Mouse (Mus musculus): ENCODE measurements around the gene Cenph.
A peak's percentile ranks its signal among the peaks of the same experiment; 100 is the strongest.
"Not testable (repeated sequence)": the region's sequence is repeated elsewhere in the genome, so short reads cannot be mapped to it uniquely, and the experiment has no call there.

Gene Cenph

DNA sequence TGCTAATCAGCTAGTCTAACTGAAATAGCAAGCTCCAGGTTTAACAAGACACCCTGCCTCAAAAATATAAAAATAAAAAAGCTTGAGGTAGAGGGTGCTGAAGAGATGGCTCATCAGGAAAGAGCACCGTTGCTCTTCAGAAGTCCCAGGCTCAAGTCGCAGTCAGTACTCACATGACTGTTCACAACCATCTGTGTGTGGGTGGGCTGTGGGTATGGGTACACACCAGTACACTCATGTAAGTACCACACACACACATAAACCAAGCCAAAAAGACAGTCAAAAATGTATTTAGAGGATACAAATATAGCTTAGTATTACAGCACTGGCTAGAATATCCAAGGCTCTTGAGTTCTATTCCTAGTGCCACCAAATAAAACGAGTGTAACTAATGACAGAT is 29.6 kb downstream of the Cenph start:
- DNase-seq (ENCODE audit: low spot score in 2 of 2) = no peak

DNA sequence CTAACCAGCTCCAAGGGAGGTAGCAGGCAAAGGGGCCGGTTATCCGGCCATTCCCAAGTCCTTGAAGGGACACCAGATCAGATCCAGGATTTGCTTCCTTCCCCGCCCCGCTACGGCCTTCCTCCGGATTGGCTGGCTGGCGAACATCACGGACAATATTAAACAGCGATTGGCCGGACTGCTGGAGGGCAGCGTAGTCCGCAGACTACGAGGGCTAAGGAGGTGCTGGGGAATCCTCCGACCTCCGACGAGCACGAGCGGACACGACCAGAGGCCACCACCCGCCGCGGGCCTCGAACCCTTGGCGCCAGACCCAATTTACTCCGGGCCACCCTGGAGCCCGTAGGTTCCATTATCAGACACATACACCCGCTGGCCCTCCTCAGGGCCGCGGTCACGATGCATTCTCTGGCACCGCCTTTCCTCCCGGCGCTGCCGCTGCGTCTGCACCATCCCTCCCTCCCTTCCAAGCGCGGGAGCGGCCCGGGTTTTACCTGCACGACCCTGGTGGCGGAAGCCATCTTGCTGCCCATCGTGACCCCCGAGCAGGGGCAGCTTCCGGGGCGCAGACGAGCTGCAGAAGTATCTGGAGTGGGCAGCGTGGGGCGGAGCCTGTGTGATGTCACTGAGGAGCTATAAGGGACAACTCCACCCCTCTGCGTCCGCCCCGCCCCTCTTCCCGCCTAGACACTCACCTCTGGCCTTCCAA is 31.5 kb downstream of the Cenph start, which contains the start of gene Mrps36:
Gene Mrps36 (minus strand): TSS at position 624 of the 709 bp plus-strand sequence.
- DNase-seq (ENCODE audit: low spot score in 2 of 2) = peak; percentile 94 to 97

DNA sequence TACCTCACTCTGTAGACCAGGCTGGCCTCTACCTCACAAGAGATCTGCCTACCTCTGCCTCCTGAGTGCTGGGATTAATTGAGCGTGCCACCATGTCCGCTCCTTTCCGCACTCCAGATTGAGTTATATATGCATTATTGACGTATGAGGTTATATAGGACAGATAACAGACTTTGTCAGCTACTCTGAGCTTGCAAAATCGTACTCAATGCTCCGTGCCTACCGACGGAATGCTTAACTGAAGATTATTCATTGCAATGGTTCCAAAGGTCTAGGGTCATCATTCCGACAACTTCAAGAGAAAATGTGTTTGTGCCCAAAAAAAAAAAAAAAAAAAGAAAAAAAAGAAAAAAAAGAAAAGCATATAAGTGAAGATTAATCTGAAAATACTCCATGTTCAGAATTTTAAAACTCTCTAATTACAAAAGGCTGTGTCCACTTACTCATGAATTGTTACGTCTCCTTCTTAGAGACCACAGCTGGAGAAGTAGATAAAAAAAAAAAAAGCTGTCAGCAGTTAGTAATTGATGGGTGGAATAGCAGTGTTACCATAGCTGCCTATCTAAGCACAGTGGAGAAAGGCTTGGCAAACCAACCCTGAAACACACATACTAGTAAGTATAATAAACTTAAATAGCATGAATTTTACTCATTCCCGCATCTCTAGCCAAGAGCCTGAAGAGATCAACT is 32.2 kb downstream of the Cenph start:
- no peak for DNase-seq (ENCODE audit: low spot score in 2 of 2)

DNA sequence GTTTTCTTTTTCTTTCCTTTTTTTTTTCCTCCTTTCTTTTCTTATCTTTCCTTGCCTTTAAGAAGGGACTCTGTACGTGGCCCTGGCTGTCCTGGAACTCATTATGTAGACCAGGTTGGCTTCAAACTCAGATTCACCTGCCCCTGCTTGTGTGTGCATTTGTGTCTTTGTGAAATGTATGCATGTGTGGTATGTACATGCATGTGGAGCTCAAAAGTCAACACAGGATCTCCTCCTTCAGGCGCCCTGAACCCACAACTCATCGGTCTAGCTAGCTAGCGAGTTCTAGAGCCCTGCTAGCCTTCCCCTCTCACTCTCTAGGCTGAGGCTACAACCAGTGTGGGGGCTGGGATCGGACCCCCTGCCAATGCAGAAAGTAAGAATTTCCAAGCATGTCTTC is 32.9 kb downstream of the Cenph start:
- DNase-seq (ENCODE audit: low spot score in 2 of 2) = peak in 1 of 2 experiments; percentile 19

DNA sequence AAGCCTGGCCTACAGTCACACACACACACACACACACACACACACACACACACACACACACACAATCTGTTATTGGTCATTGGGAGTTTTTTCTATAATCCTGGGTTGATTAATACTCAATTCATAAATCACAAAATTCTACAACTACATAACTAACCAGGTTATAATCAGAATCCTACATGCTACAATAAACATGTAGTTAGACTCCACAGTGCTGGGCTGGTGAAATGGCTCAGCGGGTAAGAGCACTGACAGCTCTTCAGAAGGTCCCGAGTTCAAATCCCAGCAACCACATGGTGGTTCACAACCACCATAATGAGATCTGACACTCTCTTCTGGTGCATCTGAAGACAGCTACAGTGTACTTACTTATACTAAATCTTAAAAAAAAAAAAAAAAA is 42.9 kb downstream of the Cenph start:
- no peak for DNase-seq (ENCODE audit: low spot score in 2 of 2)

DNA sequence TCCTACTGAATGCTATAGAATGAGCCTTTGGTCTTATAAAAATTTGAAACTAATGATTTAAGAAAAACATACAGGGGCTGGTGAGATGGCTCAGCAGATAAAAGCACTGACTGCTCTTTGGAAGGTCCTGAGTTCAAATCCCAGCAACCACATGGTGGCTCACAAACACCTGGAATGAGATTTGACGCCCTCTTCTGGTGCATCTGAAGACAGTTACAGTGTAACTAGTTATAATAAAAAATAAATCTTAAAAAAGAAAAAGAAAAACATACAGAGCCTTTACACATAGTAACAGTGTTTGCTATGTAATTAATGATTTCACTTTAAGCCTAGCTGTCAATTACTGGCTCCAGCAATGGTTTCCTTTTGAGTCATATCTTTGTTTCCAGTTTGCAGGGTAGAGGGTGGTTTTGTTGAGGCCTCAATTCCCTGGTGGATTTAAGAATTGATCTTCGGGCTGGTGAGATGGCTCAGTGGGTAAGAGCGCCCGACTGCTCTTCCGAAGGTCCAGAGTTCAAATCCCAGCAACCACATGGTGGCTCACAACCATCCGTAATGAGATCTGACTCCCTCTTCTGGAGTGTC is 44.1 kb downstream of the Cenph start:
- DNase-seq (ENCODE audit: low spot score in 2 of 2) = not testable (repeated sequence)

DNA sequence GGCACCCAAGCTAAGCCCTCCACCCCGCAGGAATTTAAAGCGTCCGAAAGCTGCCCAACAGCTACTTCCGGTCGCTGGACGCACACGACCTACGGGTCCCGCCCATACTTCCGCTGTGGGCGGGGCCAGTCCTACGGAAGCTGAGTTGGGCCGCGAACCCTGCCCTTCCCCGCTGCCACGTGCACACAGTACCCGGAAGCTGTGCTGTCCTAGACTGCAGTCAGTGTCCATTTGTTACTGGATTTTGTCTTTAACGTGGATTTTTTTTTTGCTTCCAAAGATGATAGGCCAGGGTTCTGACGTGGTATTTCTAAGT is 44.9 kb downstream of the Cenph start, which contains the start of gene Cdk7:
Gene Cdk7 (minus strand): TSS at position 79 of the 316 bp plus-strand sequence.
- peak; percentile 87 to 95 for DNase-seq (ENCODE audit: low spot score in 2 of 2)

DNA sequence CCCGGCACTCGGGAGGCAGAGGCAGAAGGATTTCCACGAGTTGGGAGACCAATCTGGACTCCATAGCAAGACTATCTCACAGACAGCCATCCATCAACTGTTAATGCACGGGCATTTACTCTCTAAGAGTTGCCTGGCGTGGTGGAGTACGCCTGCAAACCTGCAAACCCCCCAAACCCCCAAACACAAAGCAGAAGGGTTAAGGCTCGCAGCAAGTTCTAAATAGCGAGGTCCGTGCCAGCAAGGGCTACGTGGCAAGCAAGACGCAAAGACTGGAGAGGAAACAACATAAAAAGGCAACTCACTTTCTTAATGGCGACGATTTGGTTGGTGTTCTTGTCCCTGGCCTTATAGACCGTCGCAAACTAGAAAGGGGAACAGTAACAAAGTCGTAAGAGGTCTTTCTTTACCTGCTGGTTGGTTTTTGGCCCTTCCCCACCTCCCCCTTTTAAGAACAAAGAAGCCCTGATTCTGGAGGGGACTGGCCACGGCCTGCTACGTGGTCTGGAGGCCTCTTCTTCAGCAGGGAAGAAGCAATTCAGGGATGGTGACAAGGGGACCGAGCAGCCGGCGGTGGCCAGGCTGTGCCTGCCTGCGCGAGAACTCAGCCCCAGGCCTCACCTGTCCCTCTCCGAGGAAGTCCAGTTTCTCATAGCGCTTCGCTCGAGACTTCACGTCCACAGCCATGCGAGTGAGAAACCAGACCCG is 45.4 kb downstream of the Cenph start:
- DNase-seq (ENCODE audit: low spot score in 2 of 2) = peak; percentile 25 to 31

DNA sequence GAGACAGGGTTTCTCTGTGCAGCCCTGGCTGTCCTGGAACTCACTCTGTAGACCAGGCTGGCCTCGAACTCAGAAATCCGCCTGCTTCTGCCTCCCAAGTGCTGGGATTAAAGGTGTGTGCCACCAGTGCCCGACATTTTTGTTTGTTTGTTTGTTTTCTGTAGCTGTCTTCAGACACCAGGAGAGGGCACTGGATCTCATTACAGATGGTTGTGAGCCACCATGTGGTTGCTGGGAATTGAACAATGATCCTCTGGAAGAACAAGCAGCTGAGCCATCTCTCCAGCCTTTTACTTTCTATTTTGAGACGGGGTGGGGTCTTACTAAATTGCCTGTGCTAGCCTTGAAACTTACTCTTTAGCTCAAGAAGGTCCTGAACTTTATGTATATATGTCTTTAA is 47.2 kb downstream of the Cenph start:
- DNase-seq (ENCODE audit: low spot score in 2 of 2) = not testable (repeated sequence)

DNA sequence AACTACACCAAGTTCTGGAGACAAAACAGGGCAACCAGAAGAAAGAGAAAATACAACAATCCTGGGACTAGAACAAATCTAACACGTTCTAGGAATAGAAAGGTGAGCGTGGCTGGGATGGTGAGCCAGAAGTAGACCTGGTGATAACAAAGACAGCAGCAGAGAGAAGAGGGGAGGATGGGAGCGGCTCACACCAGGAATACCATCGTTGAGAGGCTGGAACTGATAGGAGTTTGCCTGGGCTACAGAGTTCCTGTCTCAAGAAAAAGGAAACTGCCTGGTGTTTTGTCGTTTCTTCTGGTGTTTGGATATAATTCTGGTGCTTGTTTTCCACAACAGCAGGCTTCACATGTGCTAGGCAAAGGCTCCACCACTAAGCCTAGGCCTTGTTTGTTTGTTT is 47.6 kb downstream of the Cenph start:
- DNase-seq (ENCODE audit: low spot score in 2 of 2) = no peak

DNA sequence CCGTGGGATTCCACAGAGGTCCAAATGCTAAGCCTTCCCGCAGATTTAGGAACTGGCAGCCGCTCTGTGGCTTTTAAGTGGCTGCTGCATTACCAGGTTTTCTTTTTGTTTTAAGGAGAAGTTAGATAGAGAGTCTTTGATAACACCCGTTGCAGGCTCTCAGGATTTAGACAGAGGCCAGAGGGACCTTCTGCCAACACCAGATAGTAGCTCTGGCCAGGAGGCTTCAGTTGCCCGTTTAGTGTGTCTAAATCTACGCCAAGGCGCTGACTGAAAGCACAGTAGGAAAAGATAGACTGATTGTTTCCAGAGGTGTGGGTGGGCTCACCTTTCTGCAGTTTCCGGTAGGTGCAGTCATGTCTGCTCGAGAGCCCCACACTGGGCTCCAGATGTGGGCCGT is 50.5 kb downstream of the Cenph start:
- DNase-seq (ENCODE audit: low spot score in 2 of 2) = no peak

DNA sequence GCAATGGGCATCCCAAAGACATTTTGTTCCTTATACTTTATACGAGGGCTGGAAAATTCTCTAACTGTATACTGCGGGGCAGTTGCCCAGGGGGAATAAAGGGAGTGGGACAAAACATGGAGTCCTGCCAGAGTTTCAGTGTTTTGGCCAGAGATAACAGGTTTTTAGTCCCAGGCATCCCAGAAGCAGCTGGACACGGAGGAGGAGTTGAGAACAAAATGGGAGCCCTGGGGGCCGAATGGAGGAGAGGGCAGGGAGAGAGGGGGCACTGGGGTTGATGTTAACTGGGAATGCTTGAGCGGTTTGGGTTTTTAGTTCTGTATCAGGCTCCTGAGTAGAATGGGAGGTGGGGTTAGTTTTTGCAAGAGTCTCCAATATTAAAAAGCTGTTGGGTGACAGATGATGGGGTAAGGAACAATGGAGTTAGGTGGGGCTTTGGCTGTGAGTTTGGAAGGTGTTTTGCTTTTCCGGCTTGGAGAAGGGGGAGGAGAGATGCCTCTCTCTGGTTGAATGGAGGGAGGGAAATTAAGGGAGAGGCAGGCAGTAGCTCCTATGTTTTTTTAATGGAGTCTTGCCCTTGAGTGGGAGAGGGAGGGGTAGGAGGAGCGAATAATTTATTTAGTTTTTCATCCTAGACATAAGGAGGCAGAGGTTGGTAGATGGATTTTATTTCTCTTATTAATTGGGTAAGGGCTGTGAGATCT is 51.5 kb downstream of the Cenph start:
- no peak for DNase-seq (ENCODE audit: low spot score in 2 of 2)

DNA sequence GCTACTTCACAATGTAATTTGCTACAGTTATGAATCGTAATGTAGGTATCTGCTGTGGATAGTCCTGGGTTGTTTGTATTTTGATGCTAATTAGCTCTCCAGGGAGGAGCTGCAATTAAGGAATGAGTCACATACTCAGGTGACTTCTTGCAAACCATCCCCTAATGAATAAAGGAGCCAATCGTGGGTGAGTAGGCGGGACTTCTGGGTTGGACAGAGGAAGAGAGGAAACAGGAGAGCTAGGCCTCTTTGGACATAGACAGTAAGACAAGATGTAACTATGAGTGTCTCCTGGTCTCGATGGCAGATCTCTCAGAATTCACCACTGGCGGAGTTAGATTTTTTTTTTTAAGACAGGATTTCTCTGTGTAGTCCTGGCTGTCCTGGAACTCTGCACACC is 54.0 kb downstream of the Cenph start:
- no peak for DNase-seq (ENCODE audit: low spot score in 2 of 2)

DNA sequence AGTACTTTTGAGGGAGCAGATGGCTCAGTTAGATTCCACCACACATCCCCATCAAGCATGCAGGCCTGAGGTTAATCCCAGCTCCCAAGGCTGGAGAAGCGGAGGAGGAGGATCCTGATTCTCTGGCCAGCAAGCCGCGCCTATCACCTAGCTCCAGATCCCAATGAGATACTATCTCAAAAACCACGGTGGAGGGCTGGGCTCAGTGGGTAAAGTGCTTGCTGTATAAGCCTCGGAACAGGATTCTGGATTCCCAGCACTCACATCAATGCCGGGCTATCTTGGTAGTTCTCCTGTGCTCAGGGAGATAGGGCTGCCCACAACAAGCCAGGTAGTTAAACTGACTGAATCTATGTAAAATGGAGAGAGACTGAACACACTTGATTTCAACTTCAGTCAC is 60.2 kb downstream of the Cenph start:
- no peak for DNase-seq (ENCODE audit: low spot score in 2 of 2)

All from spleen, postnatal 10 days (tissue).